Mouse (Mus musculus): ENCODE results near the gene Stxbp5l. TPM values are rescaled to one million over a fixed set of nuclear protein-coding genes. Genes with fewer than 3 reads are reported as not detected.
"Not testable (repeated sequence)": the region's sequence is repeated elsewhere in the genome, so short reads cannot be mapped to it uniquely, and the experiment has no call there.

The Stxbp5l gene
- total RNA-seq, 2 experiments from 2014 or later, result 0.10 to 0.32 TPM

DNA sequence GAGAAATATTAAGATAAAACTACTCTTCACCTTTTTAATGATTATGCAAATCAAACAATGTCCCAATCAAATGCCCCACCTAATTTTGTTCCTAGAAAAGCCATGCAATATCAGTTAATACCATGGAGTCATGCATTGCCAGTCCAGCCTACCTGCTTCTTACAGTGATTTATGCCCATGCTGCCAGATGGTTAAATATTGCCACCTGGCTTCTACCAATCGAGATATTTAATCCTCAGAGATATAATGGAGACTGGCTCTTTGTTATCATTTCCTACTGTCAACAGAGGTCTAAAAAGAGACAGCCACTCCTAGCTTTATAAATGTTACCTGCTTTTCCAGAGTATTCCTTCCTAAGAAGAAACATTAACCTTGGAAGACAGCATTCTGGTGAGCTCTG is 104.6 kb downstream of the Stxbp5l start:
- no peak for DNase-seq (ENCODE audit: low spot score in 2 of 2)

- no peak for DNase-seq (ENCODE audit: low spot score in 2 of 2)
Measured at GRCm38 (mm10) chr16:37273681-37274080, 111.1 kb downstream of the Stxbp5l start.

DNA sequence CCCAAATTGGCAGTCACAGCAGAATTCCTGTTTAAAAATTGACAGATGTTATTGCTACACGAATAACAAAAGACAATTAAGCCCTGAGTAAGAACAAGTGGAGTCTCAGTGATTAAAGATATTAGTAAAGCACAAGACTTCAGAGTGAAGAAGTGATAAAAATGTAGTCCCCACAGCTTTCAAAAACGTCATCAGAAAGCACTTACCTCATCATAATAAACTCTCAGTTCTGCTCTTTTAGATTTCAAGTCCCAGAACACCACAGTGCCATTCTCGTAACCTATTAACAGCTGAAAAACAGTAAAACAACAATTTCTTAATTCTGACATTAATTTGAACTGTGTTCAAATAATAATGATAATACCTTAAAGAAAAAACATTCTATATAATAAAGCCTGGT is 123.1 kb downstream of the Stxbp5l start:
- DNase-seq (ENCODE audit: low spot score in 2 of 2), result no peak

GRCm38 (mm10) chr16:37219151-37219550 is 165.6 kb downstream of the Stxbp5l start:
- DNase-seq (ENCODE audit: low spot score in 2 of 2), result no peak

DNA sequence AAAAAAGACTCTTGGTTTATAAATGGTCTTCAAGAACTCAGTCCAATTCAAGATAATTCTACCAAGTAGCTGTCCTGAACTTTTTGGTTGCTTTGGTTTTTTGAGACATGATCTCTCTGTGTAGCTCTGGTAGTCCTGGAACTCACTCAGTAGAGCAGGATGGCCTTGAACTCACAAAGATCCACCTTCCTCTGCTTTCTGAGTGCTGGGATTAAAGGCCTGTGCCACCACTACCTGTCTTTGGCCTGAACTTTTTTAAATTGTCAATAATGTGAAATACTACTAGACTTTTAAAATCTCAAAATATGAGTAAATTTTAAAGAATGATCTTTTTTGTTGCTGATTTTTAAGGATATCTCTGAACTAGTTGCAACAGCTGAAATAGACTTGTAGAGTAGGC is 176.0 kb downstream of the Stxbp5l start:
- no peak for DNase-seq (ENCODE audit: low spot score in 2 of 2)

DNA sequence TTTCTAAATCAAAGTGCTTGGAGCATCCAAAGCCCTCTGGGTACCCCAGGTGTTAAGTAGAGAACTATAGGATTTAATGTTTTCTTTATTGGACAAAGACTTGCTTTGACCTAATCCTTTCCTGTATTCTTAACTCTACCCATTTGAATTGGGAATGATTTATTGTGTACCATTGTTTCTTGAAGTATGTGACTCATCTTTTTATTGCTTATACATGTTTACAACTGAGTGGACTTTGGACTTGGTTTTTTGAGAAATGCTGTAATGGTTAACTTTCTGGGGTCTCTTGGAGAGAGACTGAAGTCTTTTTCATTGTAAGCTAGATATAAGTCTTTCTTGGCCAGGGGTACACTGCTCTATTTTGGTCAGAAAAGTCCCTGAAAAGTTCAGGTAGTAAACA is 190.6 kb downstream of the Stxbp5l start:
- DNase-seq (ENCODE audit: low spot score in 2 of 2), result no peak

DNA sequence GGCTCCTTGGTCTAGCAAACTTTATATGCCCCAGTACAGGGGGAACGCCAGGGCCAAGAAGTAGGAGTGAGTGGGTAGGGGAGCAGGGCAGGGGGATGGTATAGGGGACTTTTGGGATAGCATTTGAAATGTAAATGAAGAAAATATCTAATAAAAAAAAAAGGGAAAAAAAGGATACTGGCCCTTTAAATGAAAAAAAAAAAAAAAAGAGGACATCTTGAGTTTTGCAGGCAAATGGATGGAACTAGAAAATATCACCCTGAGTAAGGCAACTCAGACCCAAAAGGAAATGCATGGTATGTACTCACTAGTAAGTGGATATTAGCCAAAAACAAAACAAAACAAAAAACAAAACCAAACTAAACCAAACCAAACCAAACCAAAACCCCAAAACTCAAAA is 259.6 kb downstream of the Stxbp5l start:
- DNase-seq (ENCODE audit: low spot score in 2 of 2), result not testable (repeated sequence)

DNA sequence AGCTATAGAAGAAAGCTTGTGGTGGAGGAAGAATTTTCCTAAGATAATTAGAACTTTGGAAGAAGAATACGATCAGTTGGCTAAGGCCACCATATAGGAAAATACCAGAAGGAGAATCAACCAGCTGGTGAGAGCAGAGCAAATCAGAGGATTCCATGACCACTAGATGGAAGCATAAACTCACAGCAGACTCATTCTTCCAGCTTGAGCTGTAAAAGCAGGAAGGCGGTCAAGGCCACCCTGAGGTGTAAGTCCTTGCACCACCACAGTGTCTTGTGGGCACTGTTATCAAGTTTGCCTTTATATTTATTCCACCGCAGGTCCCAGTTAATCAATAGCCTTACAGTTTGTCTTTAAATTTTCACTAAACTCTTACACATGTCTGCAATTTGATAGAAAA is 275.5 kb downstream of the Stxbp5l start:
- no peak for DNase-seq (ENCODE audit: low spot score in 2 of 2)

- DNase-seq (ENCODE audit: low spot score in 2 of 2), result no peak
Measured at GRCm38 (mm10) chr16:37108763-37109162, 276.0 kb downstream of the Stxbp5l start.

GRCm38 (mm10) chr16:37094169-37094833 is 290.5 kb downstream of the Stxbp5l start:
- no peak for DNase-seq (ENCODE audit: low spot score in 2 of 2)

DNA sequence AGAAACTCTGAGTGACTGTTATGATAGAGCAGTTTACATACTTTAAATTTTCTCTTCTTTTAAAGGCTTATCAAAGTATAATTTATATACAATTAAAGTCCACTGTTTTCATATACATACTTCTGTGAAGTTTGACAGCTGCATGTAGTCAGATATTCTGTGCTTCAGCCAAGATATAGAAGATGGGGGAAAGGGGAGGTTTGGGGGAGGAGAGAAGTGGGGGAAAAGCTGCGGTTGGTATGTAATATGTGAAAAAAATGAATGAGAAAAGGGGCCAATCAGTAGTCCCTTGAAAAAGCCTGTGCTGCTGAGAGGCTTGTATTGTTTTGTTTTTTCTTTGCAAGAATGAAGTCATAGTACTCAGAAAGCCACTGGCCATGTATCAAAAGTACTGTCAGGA is 295.1 kb downstream of the Stxbp5l start:
- DNase-seq (ENCODE audit: low spot score in 2 of 2), result no peak

DNA sequence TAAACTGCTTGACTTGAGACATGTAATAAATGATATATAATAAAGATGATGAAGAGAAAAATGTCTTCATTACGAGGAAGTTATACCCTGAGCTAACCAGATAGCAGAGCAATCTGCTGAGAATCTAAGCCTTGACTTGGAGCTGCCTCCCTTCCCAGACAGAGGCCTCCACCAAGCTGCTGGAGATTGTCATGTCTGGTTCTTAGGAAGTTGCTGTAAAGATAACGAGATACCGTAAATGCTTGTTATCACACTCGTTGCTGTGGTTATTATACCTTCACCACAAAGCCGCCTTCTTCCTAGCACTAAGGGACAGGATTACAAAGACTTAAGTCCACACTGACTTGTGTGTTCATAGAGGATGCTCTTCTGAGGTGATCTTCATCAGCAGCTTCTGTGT is 312.4 kb downstream of the Stxbp5l start:
- no peak for DNase-seq (ENCODE audit: low spot score in 2 of 2)

Other genes starting within 250 kb of the Stxbp5l start
- 10 to 100 TPM; 12.2 to 13.2 TPM for gene Gtf2e1, start 154.8 kb upstream of the Stxbp5l start, total RNA-seq (2021)
- gene Rabl3, start 154.9 kb upstream of the Stxbp5l start, total RNA-seq (2021), result 10 to 100 TPM; 12.5 to 12.9 TPM
- gene Hgd, start 195.2 kb upstream of the Stxbp5l start, total RNA-seq (2021), result 1 to 10 TPM in 1 of 2 experiments, not detected in 1; 1.1 TPM

Measured in gastrocnemius, postnatal 4 days (tissue).